Mouse (Mus musculus) intestine, postnatal 0 days (tissue): ENCODE results near the gene Ick. TPM values are rescaled to one million over a fixed set of nuclear protein-coding genes. Genes with fewer than 3 reads are reported as not detected.

Experiments used
- ATAC-seq: fragments of 200-750 bp; cut with Nextera tagmentation; 2 replicates; pipeline ENCODE4 v1.8.0; 2017; ENCODE audit warnings: mild to moderate bottlenecking, moderate TSS enrichment, moderate library complexity
- H3K27ac ChIP-seq: fragments of 300-500 bp; sonication (generic); 2 replicates; pipeline ENCODE4 v1.5.1; 2014; ENCODE audit warnings: mild to moderate bottlenecking, low read depth, low read length, moderate library complexity
- H3K27me3 ChIP-seq: fragments of 300-500 bp; sonication (generic); replicated peaks from 2 replicates; pipeline ENCODE4 v1.6.1; 2014; ENCODE audit warnings: low read length, mixed read lengths; ENCODE audit not compliant: control insufficient read depth, insufficient read depth
- H3K36me3 ChIP-seq: fragments of 300-500 bp; sonication (generic); 2 replicates; pipeline ENCODE4 v1.6.1; 2014; ENCODE audit warnings: mild to moderate bottlenecking, moderate library complexity; ENCODE audit not compliant: control insufficient read depth, insufficient read depth
- H3K4me1 ChIP-seq: fragments of 300-500 bp; sonication (generic); replicated peaks from 2 replicates; pipeline ENCODE4 v1.6.1; 2014; ENCODE audit warnings: antibody characterized with exemption, low read length, mixed read lengths; ENCODE audit not compliant: control insufficient read depth, insufficient read depth
- H3K4me2 ChIP-seq: fragments of 300-500 bp; sonication (generic); replicated peaks from 2 replicates; pipeline ENCODE4 v1.6.1; 2014; ENCODE audit warnings: low read depth, mild to moderate bottlenecking, moderate library complexity
- H3K4me3 ChIP-seq: fragments of 300-500 bp; sonication (generic); 2 replicates; pipeline ENCODE4 v1.5.1; 2014; ENCODE audit warnings: low read depth, low read length
- H3K9ac ChIP-seq: fragments of 300-500 bp; sonication (generic); 2 replicates; pipeline ENCODE4 v1.6.1; 2014; ENCODE audit warnings: mild to moderate bottlenecking, low read depth, low read length
- H3K9me3 ChIP-seq: fragments of 300-500 bp; sonication (generic); 2 replicates; pipeline ENCODE4 v1.6.1; 2016; ENCODE audit warnings: mixed run types; ENCODE audit not compliant: control insufficient read depth
- CTCF ChIP-seq: sonication (generic); IDR thresholded peaks from 2 replicates; pipeline ENCODE4 v1.5.1; 2016; ENCODE audit warnings: low read depth, mild to moderate bottlenecking, control low read depth, antibody characterized with exemption, moderate library complexity
- WGBS: fragments of 180-500 bp; shearing (Covaris S2); extraction: QIAGEN DNeasy Blood & Tissue Kit; methylation state at CpG from one replicate; pipeline ENCODE4 v1.1.7; 2014; 5-methylcytosine and 5-hydroxymethylcytosine counted together
- polyA plus RNA-seq: library from polyadenylated mRNA; unstranded; fragments of >200 nt; fragmentation: Nextera tagmentation; extraction: Ambion mirVana; gene quantifications from 2 replicates; pipeline ENCODE4 v1.2.1, GENCODE M21; 2015

The Ick gene
- polyA plus RNA-seq, 1 experiment from 2014 or later: 27.3 TPM

DNA sequence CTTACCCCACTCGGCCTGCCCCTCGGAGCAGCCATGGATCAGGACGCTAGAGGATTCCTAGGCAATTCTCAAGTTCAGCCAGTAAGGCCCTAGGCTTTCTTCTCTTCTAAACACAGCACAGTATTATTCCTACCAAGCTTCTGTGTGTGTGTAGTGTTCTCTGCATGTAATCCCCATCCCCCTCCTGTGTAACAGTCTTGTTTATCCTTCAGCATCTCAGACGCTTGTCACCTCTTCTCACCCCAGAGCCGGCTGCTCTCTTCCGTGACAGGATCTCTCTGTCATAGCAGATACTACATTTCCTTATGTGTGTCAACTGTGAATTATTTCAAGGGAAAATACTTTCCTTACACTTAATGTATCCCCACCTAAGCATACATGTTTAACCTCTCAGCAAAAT lies 17.0 kb downstream of the Ick start:
- TF ChIP-seq CTCF: no peak
- 0 out of 2 replicates have a peak overlapping the region, but pooled peaks have one; percentile 17 for H3K27ac ChIP-seq
- 43% methylated on average over 6 of the region's 6 CpGs for WGBS
- H3K4me2 ChIP-seq: no peak overlapping the region
- no peaks in the 10 kb centered on the region for H3K27me3 ChIP-seq
- no peak overlapping the region for H3K9ac ChIP-seq
- H3K36me3 ChIP-seq: peaks cover 14% of the 10 kb centered on the region; the same call in 1 of the 2 replicates
- no peaks in the 10 kb centered on the region for H3K9me3 ChIP-seq
- ATAC-seq: no peak
- no peak overlapping the region for H3K4me3 ChIP-seq
- H3K4me1 ChIP-seq: peaks cover 3% of the 10 kb centered on the region

GRCm38 (mm10) chr9:78126643-78127042 lies 17.7 kb downstream of the Ick start:
- TF ChIP-seq CTCF: no peak

DNA sequence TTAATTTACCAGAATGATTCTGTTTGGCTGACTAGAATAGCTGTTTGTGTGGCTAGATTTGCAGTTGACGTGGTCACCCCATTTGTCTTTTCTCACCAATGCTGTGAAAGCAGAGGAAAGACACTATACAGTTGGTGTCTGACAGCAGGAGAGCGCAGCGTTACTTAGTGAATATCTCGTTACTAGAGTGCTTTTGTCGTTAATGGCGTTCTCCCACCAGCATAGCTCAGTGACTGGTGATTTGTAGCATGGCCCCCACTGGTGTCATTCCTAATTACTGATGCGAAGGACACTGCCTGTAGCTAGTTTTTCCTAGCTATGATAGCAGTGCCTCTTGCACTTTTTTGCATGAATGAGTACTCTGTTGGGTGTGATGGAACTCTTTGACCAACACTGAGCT lies 26.7 kb downstream of the Ick start:
- H3K4me1 ChIP-seq: no peaks in the 10 kb centered on the region
- TF ChIP-seq CTCF: no peak
- no peaks in the 10 kb centered on the region for H3K27me3 ChIP-seq
- 88% methylated on average over 7 of the region's 7 CpGs for WGBS
- no peak overlapping the region for H3K4me3 ChIP-seq
- H3K9me3 ChIP-seq: no peaks in the 10 kb centered on the region
- ATAC-seq: no peak
- H3K4me2 ChIP-seq: no peak overlapping the region
- H3K27ac ChIP-seq: no peak overlapping the region
- peaks cover 57% of the 10 kb centered on the region for H3K36me3 ChIP-seq
- H3K9ac ChIP-seq: no peak overlapping the region

More at GRCm38 (mm10) chr9:78126643-78127042, 17.7 kb downstream of the Ick start:
- H3K4me3 ChIP-seq: no peak overlapping the region
- H3K4me2 ChIP-seq: peak overlapping the region; percentile 30; the same call in 1 of the 2 replicates
- no peak for ATAC-seq
- 24% methylated on average over 10 of the region's 10 CpGs for WGBS
- H3K27me3 ChIP-seq: no peaks in the 10 kb centered on the region
- H3K4me1 ChIP-seq: peaks cover 3% of the 10 kb centered on the region
- 0 out of 2 replicates have a peak overlapping the region, but pooled peaks have one; percentile 17 for H3K27ac ChIP-seq
- H3K9me3 ChIP-seq: no peaks in the 10 kb centered on the region
- peaks cover 20% of the 10 kb centered on the region for H3K36me3 ChIP-seq
- no peak overlapping the region for H3K9ac ChIP-seq

DNA sequence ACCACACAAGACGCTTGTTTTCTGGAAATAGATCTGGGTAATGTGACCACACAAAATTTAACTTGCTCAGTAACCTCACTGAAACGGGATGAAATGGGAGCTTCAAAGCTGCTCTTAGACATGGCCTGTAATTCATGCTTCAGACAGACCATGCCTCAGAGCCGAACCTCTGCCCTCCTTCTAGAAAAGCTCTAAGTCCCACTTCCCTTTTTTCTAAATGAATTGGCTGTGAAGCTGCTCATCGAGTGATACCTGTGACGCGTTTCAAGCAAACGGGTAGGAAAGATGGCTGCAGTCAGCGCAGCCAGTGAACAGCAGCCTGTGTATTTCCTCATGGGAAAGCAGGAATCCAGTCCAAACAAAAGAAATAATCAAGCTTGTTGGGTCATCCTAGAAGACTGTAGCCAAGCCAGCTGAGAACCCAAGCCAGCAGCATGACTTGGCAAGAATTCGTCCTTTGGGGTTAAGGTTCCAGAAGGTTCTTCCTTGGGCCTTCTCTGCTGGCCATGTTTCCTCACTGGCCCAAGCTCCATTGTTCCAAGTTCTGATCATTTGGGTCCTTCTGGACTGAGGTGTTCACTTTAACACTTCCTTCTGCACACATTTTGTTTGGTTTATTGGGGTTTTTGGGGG lies 29.2 kb downstream of the Ick start:
- H3K4me1 ChIP-seq: no peaks in the 10 kb centered on the region
- H3K27me3 ChIP-seq: no peaks in the 10 kb centered on the region
- H3K4me2 ChIP-seq: no peak overlapping the region
- peaks cover 50% of the 10 kb centered on the region for H3K36me3 ChIP-seq
- no peak for TF ChIP-seq CTCF
- ATAC-seq: no peak
- H3K27ac ChIP-seq: no peak overlapping the region
- no peak overlapping the region for H3K4me3 ChIP-seq
- no peaks in the 10 kb centered on the region for H3K9me3 ChIP-seq
- no peak overlapping the region for H3K9ac ChIP-seq
- WGBS: 93% methylated on average over 9 of the region's 9 CpGs

- WGBS: 70% methylated on average over 4 of the region's 4 CpGs
These were observed 30.5 kb downstream of the Ick start for GRCm38 (mm10) chr9:78139463-78139862.

DNA sequence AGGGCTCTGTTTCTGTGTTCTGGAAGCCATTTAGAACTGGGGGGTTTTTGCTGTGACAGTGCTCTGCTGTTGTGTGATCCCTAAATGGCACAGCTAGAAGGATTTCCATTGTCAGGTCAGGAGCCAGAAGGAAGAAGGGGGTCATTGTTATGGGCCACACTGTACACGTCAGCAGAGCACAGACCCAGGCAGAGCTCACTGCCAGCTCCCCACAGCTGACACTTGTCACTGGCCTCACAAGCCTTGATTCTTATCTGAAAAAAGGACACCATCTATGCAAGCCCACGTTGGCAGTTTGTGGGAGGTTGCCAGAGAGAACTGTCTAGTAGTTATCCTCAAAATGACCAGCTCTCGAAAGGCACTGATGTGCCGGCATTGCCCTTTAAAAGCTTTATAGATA lies 37.1 kb downstream of the Ick start:
- Histone ChIP-seq H3K9me3 (no peaks in the 10 kb centered on the region), H3K9ac (no peak overlapping the region), H3K27ac (no peak overlapping the region), H3K36me3 (peaks cover 39% of the 10 kb centered on the region), H3K4me2 (no peak overlapping the region), H3K27me3 (no peaks in the 10 kb centered on the region), H3K4me1 (no peaks in the 10 kb centered on the region), H3K4me3 (no peak overlapping the region)
- WGBS: 71% methylated on average over 4 of the region's 4 CpGs
- TF ChIP-seq CTCF: no peak
- ATAC-seq: no peak

More at GRCm38 (mm10) chr9:78139463-78139862, 30.5 kb downstream of the Ick start:
- H3K36me3 ChIP-seq: peaks cover 55% of the 10 kb centered on the region
- no peak for ATAC-seq
- no peak overlapping the region; the same call in 1 of the 2 replicates for H3K27ac ChIP-seq
- H3K4me1 ChIP-seq: no peaks in the 10 kb centered on the region
- H3K9ac ChIP-seq: no peak overlapping the region
- H3K4me3 ChIP-seq: no peak overlapping the region
- H3K9me3 ChIP-seq: no peaks in the 10 kb centered on the region
- TF ChIP-seq CTCF: no peak
- no peak overlapping the region for H3K4me2 ChIP-seq
- H3K27me3 ChIP-seq: no peaks in the 10 kb centered on the region

GRCm38 (mm10) chr9:78146627-78147026 lies 37.6 kb downstream of the Ick start:
- Histone ChIP-seq H3K9ac (no peak overlapping the region), H3K36me3 (peaks cover 37% of the 10 kb centered on the region), H3K4me3 (no peak overlapping the region), H3K9me3 (no peaks in the 10 kb centered on the region), H3K27ac (no peak overlapping the region), H3K4me2 (no peak overlapping the region), H3K27me3 (no peaks in the 10 kb centered on the region), H3K4me1 (no peaks in the 10 kb centered on the region)
- no peak for TF ChIP-seq CTCF
- no peak for ATAC-seq
- WGBS: 86% methylated on average over 6 of the region's 6 CpGs
